Comparison of ENCODE assay signal across 30 mouse cellular contexts in the genomic region with DNA sequence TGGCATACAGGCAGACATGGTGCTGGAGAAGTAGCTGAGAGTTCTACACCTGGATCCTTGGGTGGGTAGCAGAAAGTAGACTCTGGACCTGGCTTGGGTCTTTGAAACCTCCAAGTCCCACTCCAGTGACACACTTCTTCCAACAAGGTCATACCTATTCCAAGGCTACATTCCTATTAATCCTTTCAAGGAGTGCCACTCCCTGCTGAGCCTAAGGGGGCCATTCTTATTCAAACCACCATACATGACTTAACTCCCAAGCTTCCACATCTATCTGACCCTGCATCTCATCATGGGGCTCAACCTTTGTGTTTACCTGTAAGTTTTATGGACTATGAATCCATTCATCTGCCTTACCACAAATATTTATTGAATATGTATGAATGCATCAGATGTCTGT. TPM values are rescaled to one million over a fixed set of nuclear protein-coding genes. Genes with fewer than 3 reads are reported as not detected.
A peak's percentile ranks its signal among the peaks of the same experiment; 100 is the strongest.
DNase-seq lines count a peak whose midpoint lies in the region; ATAC-seq lines count a peak whose summit lies in the region.
"Had no signal": no experiment of that assay in that cellular context is flagged by ENCODE, and none has a peak within 500 bp of the region (broad histone marks: within the 10 kb centered on the region; RNA-seq: fewer than 3 reads in every experiment).

No protein-coding gene starts in this region.

- H3K9me3 ChIP-seq in kidney, embryonic 14.5 days (ENCODE audit: control insufficient read depth, low read length) = no peaks in the 10 kb centered on the region
- H3K9me3 ChIP-seq: G1E had no signal

- H3K4me2 ChIP-seq in kidney, embryonic 14.5 days (replicated peaks; ENCODE audit: low read depth, low read length) = no peak overlapping the region

- peaks cover under 1% of the 10 kb centered on the region; the same call in 1 of the 2 replicates for H3K36me3 ChIP-seq in kidney, embryonic 14.5 days (ENCODE audit: control insufficient read depth, insufficient read depth, low read length)
- H3K36me3 ChIP-seq: G1E had no signal

- no peak overlapping the region for H3K9ac ChIP-seq in kidney, embryonic 14.5 days (ENCODE audit: low read depth, low read length)

- no peaks in the 10 kb centered on the region for H3K4me1 ChIP-seq in kidney, embryonic 14.5 days (ENCODE audit: control insufficient read depth, insufficient read depth, low read length)

- H3K27me3 ChIP-seq in kidney, embryonic 14.5 days (ENCODE audit: control insufficient read depth, insufficient read depth, low read length) = no peaks in the 10 kb centered on the region
- H3K27me3 ChIP-seq: CH12.LX, Patski had no signal

- no peak overlapping the region for H3K27ac ChIP-seq in kidney, embryonic 14.5 days (ENCODE audit: low read depth, low read length)

- no peak for ATAC-seq in kidney, embryonic 14.5 days (ENCODE audit: low FRiP score, low TSS enrichment)
- ATAC-seq: activated CD4-positive, CD25-positive, alpha-beta regulatory T cell, adult 4 months; CD4-positive, CD25-positive, alpha-beta regulatory T cell, adult 4 months; Patski had no signal

- peak; percentile 46 for DNase-seq in ES-CJ7 (ENCODE audit: low read depth, low spot score)
- peak; percentile 82 for DNase-seq in R1 (ENCODE audit: low read depth, low spot score)
- DNase-seq in ZHBTc4 (ENCODE audit: low read depth, low spot score) = peak; percentile 71
- DNase-seq in spleen, postnatal 14 days (ENCODE audit: low spot score in 2 of 2) = no peak
- DNase-seq in layer of hippocampus, adult 18-20 months (ENCODE audit: low spot score in 2 of 2) = no peak
- DNase-seq: adrenal gland, adult 2 months; adrenal gland, adult 8-10 months; adrenal gland, postnatal 10 days; adrenal gland, postnatal 14 days; adrenal gland, postnatal 25 days; adrenal gland, postnatal 36 days; B cell, adult 2 months; cerebellum, adult 11 months; cerebellum, adult 11-12 months; cerebellum, adult 18-20 months; cerebellum, adult 2 months; cerebellum, adult 8-10 months; cerebellum, adult 9-10 months had no signal

- no peak overlapping the region for H3K4me3 ChIP-seq in kidney, embryonic 14.5 days (ENCODE audit: low read length)

RNA-seq across cellular contexts. Expression of gene Ttc23l, which starts 3.8 kb away (rescaled TPM):
- polyA plus RNA-seq in kidney, embryonic 14.5 days (2014; fragmentation: Nextera tagmentation; extraction: Ambion mirVana) = not detected in 2 replicates
- not detected for total RNA-seq in layer of hippocampus, adult 18-20 months (2021)
- total RNA-seq: adrenal gland, adult 18-20 months; adrenal gland, adult 2 months; adrenal gland, adult 8-10 months; adrenal gland, postnatal 10 days; adrenal gland, postnatal 14 days; adrenal gland, postnatal 25 days; adrenal gland, postnatal 36 days; adrenal gland, postnatal 4 days; ES-E14; G1E; MEL had no signal
- polyA plus RNA-seq: activated CD4-positive, CD25-positive, alpha-beta regulatory T cell, adult 4 months; adrenal gland, adult 2 months; brain, embryonic 14.5 days; C2C12; CD4-positive, CD25-positive, alpha-beta regulatory T cell, adult 4 months; cerebellum, adult 2 months; G1E; Patski had no signal

Comparison
In these comparisons a context has a peak if more than half of its experiments do, and no peak if none do; other contexts are left out.
1. DNase-seq: peak in ES-CJ7 (single experiment), R1 (single experiment) and ZHBTc4 (single experiment); none in spleen, postnatal 14 days (0 of 2) and layer of hippocampus, adult 18-20 months (0 of 2).